Mouse (Mus musculus) layer of hippocampus, postnatal 14 days (tissue): Measurements from ENCODE around the gene Gm10318. TPM values are rescaled to one million over a fixed set of nuclear protein-coding genes. Genes with fewer than 3 reads are reported as not detected.
A peak's percentile ranks its signal among the peaks of the same experiment; 100 is the strongest.

Experiments used
- DNase-seq, 2 experiments: peaks; one replicate each; pipeline ENCODE4 v3.0.0; 2021 to 2022; ENCODE audit warnings: low spot score in 2 of 2, mixed read lengths in 1 of 2
- total RNA-seq, 2 experiments: library from RNA; stranded (reverse); gene quantifications; 2 replicates each; pipeline ENCODE4 v1.2.3; 2021

The Gm10318 gene
- total RNA-seq, 2 experiments from 2014 or later, result not detected

- no peak for DNase-seq
Measured at GRCm38 (mm10) chr10:77890987-77891565, 38.4 kb downstream of the Gm10318 start.

GRCm38 (mm10) chr10:77895562-77895961 lies 42.9 kb downstream of the Gm10318 start:
- DNase-seq, result no peak

DNA sequence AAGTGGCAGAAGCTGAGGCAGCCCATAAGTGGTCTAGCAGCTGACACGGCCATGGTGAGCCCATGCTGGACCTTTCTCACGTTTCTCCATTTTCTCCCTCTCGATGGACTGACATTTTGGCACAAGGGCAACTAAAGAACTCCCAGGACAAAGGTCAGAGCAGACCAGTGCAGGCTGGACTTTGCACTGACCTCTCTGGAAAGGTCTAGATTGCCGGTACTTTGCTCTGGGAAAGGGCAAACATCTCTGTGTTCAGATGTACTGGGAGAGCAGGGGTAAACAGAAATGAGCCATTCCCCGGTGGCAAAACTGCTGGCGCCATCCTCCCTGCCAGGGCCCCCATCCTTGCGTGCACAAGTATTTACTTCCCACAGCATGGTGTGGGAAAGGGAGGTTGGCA lies 47.5 kb downstream of the Gm10318 start:
- DNase-seq, result no peak

- no peak for DNase-seq
Measured at GRCm38 (mm10) chr10:77900903-77901818, 48.5 kb downstream of the Gm10318 start.

- DNase-seq, result no peak
Measured at GRCm38 (mm10) chr10:77901871-77902210, 49.2 kb downstream of the Gm10318 start.

- DNase-seq, result peak; percentile 54 to 65
Measured at GRCm38 (mm10) chr10:77902211-77902893, 49.7 kb downstream of the Gm10318 start, which contains the start of gene Lrrc3. TSS of gene Lrrc3 (minus strand) at chr10:77902536.

DNA sequence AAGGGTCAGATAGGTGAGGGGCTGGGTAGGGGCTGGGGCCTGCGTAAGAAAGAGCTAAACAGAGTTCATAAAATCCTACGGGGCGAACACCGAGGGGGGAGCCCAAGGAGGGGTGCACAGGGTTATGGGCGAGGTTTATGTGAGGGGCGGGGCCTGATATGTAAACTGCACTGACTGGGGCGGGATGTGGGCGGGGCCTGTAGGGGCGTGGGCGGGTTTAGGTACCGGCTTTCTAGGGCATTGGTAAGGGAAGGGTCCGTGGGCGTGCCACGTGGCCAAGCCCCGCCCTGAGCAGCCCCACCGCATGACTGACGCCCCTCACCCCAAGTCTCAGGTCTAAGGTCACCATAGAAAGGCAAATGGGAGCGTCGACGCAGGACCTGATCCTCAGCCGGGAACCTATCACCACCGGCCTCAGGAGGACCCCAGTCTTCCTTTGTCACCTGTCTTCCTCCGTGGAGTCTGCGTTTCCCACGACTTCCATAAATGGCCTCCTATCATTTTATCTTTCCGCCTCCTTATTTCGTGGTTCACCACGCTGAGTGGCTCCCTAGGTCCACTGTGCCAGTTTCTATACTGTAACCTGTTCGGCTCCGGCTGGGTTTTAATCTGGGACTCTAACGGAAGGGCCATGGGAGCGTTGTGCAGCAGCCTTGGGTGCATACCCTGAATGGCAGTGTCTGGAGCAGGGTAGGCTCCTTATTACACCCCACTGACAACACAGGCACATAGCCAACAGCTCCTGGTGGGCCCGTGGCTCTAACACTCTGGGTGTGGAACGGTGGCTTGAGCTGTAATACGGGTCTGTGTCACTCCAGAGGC lies 50.4 kb downstream of the Gm10318 start:
- DNase-seq, result peak; percentile 64 to 69

Other genes starting within 250 kb of the Gm10318 start
- gene Sumo3, start 246.8 kb upstream of the Gm10318 start, total RNA-seq, result 100 to 1,000 TPM; 116 to 134 TPM
- 10 to 100 TPM; 12.6 to 19.9 TPM for gene Gm49325, start 246.7 kb upstream of the Gm10318 start, total RNA-seq
- 10 to 100 TPM; 63.9 to 69.0 TPM for gene Ube2g2, start 230.6 kb upstream of the Gm10318 start, total RNA-seq
- under 1 TPM in 1 of 2 experiments, not detected in 1; 0.14 TPM for gene Tspear, start 166.3 kb upstream of the Gm10318 start, total RNA-seq
- not detected for gene Gm19402, start 162.1 kb upstream of the Gm10318 start, total RNA-seq
- gene Gm9508, start 155.6 kb upstream of the Gm10318 start, total RNA-seq, result not detected
- not detected for gene Gm10272, start 146.2 kb upstream of the Gm10318 start, total RNA-seq
- gene Gm10024, start 141.4 kb upstream of the Gm10318 start, total RNA-seq, result not detected
- gene Gm10142, start 137.1 kb upstream of the Gm10318 start, total RNA-seq, result not detected
- gene Krtap12-1, start 132.3 kb upstream of the Gm10318 start, total RNA-seq, result not detected
- gene Gm10100, start 126.4 kb upstream of the Gm10318 start, total RNA-seq, result not detected
- not detected for gene Gm18596, start 110.2 kb upstream of the Gm10318 start, total RNA-seq
- gene Gm9736, start 101.5 kb upstream of the Gm10318 start, total RNA-seq, result not detected
- not detected for gene Gm3233, start 93.2 kb upstream of the Gm10318 start, total RNA-seq
- not detected for gene Gm3238, start 81.5 kb upstream of the Gm10318 start, total RNA-seq
- gene Gm7138, start 75.9 kb upstream of the Gm10318 start, total RNA-seq, result not detected
- gene Gm3250, start 70.3 kb upstream of the Gm10318 start, total RNA-seq, result not detected
- gene Gm7137, start 64.7 kb upstream of the Gm10318 start, total RNA-seq, result not detected
- gene Gm9639, start 57.8 kb upstream of the Gm10318 start, total RNA-seq, result not detected
- gene Gm19668, start 53.7 kb upstream of the Gm10318 start, total RNA-seq, result not detected
- gene Gm9507, start 41.0 kb upstream of the Gm10318 start, total RNA-seq, result not detected
- not detected for gene Gm2696, start 38.2 kb upstream of the Gm10318 start, total RNA-seq
- not detected for gene Krtap10-4, start 25.8 kb upstream of the Gm10318 start, total RNA-seq
- gene Krtap10-10, start 16.9 kb upstream of the Gm10318 start, total RNA-seq, result not detected
- not detected for gene Gm36176, start 6.1 kb upstream of the Gm10318 start, total RNA-seq
- not detected for gene Gm3285, start 9.1 kb downstream of the Gm10318 start, total RNA-seq
- gene Lrrc3, start 49.7 kb downstream of the Gm10318 start, total RNA-seq, result 10 to 100 TPM; 10.4 to 10.8 TPM
- 10 to 100 TPM; 31.3 to 32.6 TPM for gene Trpm2, start 117.7 kb downstream of the Gm10318 start, total RNA-seq
- gene 1810043G02Rik, start 125.7 kb downstream of the Gm10318 start, total RNA-seq, result 10 to 100 TPM; 35.2 to 37.4 TPM
- 100 to 1,000 TPM; 155 to 164 TPM for gene Pfkl, start 157.2 kb downstream of the Gm10318 start, total RNA-seq
- under 1 TPM; 0.39 to 0.57 TPM for gene Dnmt3l, start 189.1 kb downstream of the Gm10318 start, total RNA-seq
- gene Aire, start 190.8 kb downstream of the Gm10318 start, total RNA-seq, result under 1 TPM; 0.16 to 0.45 TPM
- gene Icosl, start 216.4 kb downstream of the Gm10318 start, total RNA-seq, result 1 to 10 TPM; 4.5 to 5.7 TPM